Mouse (Mus musculus) limb, embryonic 10.5 days (tissue): ENCODE data around the gene Col9a2. TPM values are rescaled to one million over a fixed set of nuclear protein-coding genes. Genes with fewer than 3 reads are reported as not detected.

Experiments
- DNase-seq: peaks from one replicate; pipeline ENCODE4 v3.0.0-alpha.2; 2017; ENCODE audit warnings: low spot score
- H3K27ac ChIP-seq: fragments of 300-500 bp; sonication (generic); 2 replicates; pipeline ENCODE4 v1.5.1; 2016; ENCODE audit warnings: mild to moderate bottlenecking
- H3K27me3 ChIP-seq: fragments of 300-500 bp; sonication (generic); 2 replicates; pipeline ENCODE4 v1.6.1; 2016; ENCODE audit warnings: low read depth, mild to moderate bottlenecking; ENCODE audit not compliant: poor library complexity, severe bottlenecking
- H3K36me3 ChIP-seq: fragments of 300-500 bp; sonication (generic); 2 replicates; pipeline ENCODE4 v1.6.1; 2016; ENCODE audit warnings: mild to moderate bottlenecking, moderate library complexity
- H3K4me1 ChIP-seq: fragments of 300-500 bp; sonication (generic); 2 replicates; pipeline ENCODE4 v1.6.1; 2016
- H3K4me3 ChIP-seq: fragments of 300-500 bp; sonication (generic); 2 replicates; pipeline ENCODE4 v1.5.1; 2016; ENCODE audit warnings: mild to moderate bottlenecking, moderate library complexity
- H3K9me3 ChIP-seq: fragments of 300-500 bp; sonication (generic); replicated peaks from 2 replicates; pipeline ENCODE4 v1.6.1; 2016; ENCODE audit warnings: mild to moderate bottlenecking
- WGBS: fragments of 180-500 bp; shearing (Covaris S2); methylation state at CpG from one replicate; pipeline ENCODE4 v1.1.7; 2016; 5-methylcytosine and 5-hydroxymethylcytosine counted together
- polyA plus RNA-seq: library from polyadenylated mRNA; unstranded; fragments of >200 nt; fragmentation: Nextera tagmentation; extraction: Ambion mirVana; gene quantifications from 2 replicates; pipeline ENCODE4 v1.2.1, GENCODE M21; 2016

The Col9a2 gene
- polyA plus RNA-seq, 1 experiment from 2014 or later, result 9.1 TPM

DNA sequence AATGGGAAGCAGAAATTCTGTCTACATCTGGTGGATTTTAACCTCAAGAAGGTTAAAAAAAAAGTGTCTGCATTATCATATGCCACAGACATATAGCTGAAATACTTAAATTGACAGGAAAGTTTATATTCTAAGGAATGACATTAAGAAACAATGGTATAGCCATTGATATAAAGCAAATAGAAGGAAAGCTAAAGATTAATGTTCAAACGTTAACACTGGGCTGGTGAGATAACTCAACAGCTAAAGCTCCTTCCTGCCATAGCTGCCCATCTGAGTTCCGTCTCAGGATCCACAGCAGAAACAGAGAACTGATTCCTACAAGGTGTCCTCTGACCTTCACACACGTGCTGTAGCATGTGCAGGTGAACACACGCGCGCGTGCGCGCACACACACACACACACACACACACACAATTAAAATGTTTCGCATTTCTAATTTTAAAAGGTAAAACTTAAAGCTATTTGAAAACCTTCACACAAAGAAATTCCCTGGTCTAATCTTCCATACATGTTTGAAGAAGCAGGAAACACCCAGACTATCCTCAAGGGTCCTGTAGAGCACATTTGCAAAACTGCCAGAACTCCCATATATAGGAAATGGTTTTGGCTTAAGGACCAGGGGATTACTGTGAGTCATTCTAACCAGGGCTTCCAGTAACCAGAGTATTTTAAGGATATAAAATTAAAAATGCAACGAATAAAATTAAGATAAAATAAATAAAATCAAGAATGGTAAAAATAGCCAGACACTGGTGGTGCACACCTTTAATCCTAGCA, 28.2 kb upstream of the Col9a2 start:
- H3K4me1 ChIP-seq, result peaks cover 36% of the 10 kb centered on the region
- H3K27me3 ChIP-seq, result no peaks in the 10 kb centered on the region
- no peaks in the 10 kb centered on the region for H3K9me3 ChIP-seq
- no peak overlapping the region for H3K27ac ChIP-seq
- H3K36me3 ChIP-seq, result no peaks in the 10 kb centered on the region
- no peak for DNase-seq
- no peak overlapping the region for H3K4me3 ChIP-seq
- 84% methylated on average over 11 of the region's 11 CpGs for WGBS

DNA sequence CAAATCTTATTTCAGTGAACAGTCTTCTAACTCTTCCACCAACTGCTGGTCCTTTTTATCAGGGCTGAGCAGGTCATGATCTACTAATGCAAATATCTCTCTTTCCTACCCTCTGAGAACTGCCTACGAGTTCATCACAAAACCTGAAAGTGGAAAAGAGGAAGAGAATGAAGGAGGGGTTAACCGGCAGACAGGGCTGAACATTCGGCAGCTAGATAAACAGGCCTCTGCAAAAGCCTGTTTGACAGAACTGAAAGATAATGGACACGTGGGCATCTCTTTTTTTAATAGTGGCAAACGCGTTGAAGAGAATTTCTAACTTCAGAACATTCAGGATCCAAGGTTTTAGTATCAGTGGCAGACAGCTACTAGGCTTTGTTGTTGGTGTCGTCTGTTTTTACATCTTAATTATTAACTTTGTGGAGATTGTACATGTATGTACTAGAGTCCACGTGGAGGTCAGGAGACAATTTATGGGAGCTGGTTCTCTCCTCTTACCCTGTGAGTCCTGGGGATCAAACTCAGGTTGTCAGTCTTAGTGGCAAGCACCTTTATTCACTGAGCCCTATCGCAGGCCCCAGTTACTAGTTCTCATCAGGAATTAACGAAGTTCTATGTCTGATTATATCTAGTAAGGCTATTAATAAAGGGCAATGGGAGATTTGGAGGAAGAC, 24.5 kb upstream of the Col9a2 start:
- no peak overlapping the region for H3K4me3 ChIP-seq
- H3K36me3 ChIP-seq, result no peaks in the 10 kb centered on the region
- DNase-seq, result no peak
- no peaks in the 10 kb centered on the region for H3K9me3 ChIP-seq
- 88% methylated on average over 10 of the region's 10 CpGs for WGBS
- no peak overlapping the region for H3K27ac ChIP-seq
- peaks cover 25% of the 10 kb centered on the region for H3K4me1 ChIP-seq
- no peaks in the 10 kb centered on the region for H3K27me3 ChIP-seq

DNA sequence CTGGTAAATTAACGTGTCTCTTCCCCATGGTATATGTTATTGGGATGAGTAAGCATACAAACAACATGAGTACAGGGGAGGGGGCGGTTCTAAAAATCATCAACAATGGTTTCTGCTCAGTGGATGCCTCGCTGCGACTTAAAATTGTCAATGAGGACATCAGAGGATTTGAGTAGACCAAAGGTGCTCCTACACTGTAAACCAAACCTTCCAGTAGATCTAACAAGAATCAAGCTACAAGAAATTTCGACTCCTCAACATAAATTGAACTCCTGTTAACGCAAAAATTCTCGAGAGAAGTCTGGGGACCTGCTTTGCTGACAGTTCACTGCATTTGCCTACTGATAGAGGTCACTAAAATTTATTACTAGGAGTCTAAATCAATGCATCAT, 23.9 kb upstream of the Col9a2 start:
- Histone ChIP-seq H3K27ac (no peak overlapping the region), H3K4me3 (0 out of 2 replicates have a peak overlapping the region, but pooled peaks have one; percentile 91), H3K27me3 (no peaks in the 10 kb centered on the region), H3K4me1 (peaks cover 21% of the 10 kb centered on the region), H3K9me3 (no peaks in the 10 kb centered on the region), H3K36me3 (no peaks in the 10 kb centered on the region)
- DNase-seq, result no peak
- 87% methylated on average over 7 of the region's 7 CpGs for WGBS

DNA sequence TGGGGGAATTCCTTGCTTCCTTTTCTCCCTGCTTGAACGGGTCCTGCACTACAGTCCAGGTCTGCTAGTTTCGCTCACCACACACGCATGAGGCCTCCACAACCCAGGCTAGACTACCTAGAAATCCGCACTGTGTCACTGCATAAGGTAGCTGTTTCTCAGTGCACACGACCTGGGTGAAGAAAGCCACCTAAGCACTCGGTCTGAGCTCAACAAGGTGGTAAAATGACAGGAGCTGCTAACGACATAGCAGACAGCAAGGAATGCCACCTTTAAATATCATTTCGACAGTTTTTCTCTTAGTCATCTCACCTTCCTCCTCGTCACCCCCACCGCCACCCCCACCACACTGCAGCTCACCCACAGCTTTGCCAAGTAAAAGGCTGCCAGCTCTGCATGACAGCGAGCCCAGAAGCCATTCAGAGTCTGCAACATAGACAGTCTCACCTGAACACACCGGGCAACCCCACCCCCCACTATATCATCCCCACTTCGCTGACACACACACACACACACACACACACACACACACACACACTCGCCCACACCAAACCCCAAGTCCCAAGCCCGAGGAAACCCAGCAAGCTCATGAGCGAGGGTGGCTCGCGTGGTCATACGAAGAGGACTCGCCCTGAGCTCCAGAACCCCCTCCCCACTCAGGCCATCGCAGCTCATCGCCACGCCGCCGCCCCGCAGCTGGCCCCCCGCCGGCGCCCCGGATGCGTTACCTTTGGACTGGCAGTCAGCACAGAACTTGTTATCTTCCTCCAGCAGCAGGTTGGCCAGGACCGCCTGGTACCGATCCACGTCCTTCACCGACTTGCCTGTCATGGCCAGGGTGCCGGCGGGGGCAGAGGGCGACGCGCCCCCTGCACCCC, 22.9 kb upstream of the Col9a2 start:
- Histone ChIP-seq H3K4me3 (peak overlapping the region; percentile 91), H3K36me3 (no peaks in the 10 kb centered on the region), H3K27me3 (no peaks in the 10 kb centered on the region), H3K27ac (peak overlapping the region; percentile 93), H3K4me1 (peaks cover 19% of the 10 kb centered on the region), H3K9me3 (no peaks in the 10 kb centered on the region)
- 9% methylated on average over 40 of the region's 40 CpGs for WGBS
- DNase-seq, result peak; percentile 35

DNA sequence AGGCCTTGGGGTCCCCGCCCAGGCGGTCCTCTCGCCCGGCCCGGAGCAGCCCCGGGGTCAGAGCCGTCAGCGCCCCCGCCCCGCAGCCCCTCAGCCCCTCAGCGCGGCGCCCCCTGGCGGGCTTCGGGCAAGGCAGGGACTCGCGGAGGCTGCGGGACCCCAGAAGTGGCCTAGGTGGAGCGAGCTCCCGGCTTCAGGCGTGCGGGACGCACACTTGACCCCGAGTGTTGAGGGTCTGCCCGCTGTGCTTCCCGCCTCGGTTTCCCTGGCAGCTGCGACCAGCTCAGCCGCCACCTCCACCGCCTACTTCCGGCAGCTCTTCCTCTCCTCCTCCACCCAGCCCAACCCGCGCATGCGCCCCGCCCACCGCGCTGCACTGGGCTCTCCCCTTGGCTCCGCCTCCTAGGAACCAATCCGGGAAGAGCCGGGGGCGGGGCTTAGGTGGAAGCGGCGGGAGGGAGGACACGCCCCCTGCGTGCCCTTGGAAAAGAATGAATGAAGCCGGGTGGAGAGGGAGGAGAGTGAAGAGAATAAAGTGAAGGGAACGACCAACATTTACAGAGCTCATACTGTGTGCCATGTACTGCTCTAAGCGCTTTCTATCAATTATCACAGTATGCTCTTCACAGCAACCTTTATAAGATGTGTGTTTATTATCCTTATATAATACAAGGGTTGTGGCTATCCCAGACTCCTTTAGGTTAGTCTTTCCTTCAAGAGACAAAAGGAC, 22.1 kb upstream of the Col9a2 start, which contains the start of gene Smap2:
Gene Smap2 (minus strand): TSS at position 320 of the 730 bp plus-strand sequence.
- under 1% methylated on average over 48 of the region's 48 CpGs for WGBS
- peak within 1 kb of the TSS; percentile 91 for H3K4me3 ChIP-seq
- H3K27ac ChIP-seq, result peak within 1 kb of the TSS; percentile 93
- H3K4me1 ChIP-seq, result peaks cover 19% of the 10 kb centered on the region
- DNase-seq, result peak; percentile 99
- H3K9me3 ChIP-seq, result no peaks in the 10 kb centered on the region
- no peaks in the 10 kb centered on the region for H3K27me3 ChIP-seq
- no peaks in the 10 kb centered on the region for H3K36me3 ChIP-seq

DNA sequence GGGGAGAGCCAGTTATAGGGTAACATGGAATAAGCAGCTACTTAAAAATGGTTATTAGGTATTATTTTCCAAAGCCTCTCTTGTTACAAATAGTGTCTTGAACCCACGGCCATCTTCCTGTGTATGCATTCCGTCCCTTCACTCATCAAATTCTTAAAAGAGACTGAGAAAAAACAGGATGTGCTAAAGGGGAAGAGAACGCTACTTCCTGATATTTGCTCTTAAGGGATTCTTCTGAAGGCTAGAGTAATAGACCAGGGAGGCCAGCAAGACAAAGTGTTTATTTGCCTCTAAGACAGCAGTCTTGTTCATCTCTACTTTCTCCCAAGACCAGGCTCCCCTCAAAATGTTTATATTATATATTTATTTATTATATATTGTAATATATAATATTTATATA, 20.9 kb upstream of the Col9a2 start:
- no peak overlapping the region for H3K4me3 ChIP-seq
- no peak overlapping the region for H3K27ac ChIP-seq
- H3K36me3 ChIP-seq, result no peaks in the 10 kb centered on the region
- H3K27me3 ChIP-seq, result no peaks in the 10 kb centered on the region
- 83% methylated on average over 3 of the region's 3 CpGs for WGBS
- H3K4me1 ChIP-seq, result peaks cover 19% of the 10 kb centered on the region
- no peaks in the 10 kb centered on the region for H3K9me3 ChIP-seq
- no peak for DNase-seq

DNA sequence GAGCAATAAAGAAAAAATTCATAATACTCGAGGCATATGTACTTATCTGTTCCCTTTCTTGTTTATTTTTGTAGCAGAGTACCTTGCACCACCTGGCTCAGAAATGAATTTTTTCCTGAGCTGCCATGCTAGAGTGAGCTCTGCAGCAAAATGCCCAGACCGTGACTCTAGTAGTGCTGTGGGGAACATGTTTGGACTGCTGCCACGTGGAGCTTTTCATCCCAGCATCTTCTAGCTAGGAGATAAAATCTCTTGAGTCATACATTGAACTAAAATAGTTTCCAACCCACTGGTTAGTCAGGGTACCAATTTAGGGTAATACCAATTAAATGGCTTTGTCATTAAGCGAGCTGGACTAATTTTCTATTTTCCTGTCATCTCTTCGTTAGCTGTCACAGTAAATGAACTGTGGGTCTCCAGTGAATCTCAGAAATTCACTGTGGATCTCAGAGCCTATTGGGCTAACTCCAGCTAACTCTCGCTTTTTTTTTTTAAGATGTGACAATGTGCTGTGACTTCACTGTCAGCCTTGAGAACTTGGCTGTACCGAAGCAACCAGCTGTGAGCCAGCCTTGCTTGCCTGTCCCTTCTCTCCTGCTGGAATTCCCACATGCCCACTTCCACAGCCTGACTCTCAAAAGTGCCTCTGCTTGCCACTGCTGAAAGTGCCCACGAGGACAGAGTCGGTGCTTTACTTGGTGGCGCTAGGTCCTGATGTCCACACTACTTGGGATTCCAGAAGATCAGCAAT, 19.0 kb upstream of the Col9a2 start:
- WGBS, result 83% methylated on average over 10 of the region's 10 CpGs
- Histone ChIP-seq H3K27me3 (no peaks in the 10 kb centered on the region), H3K27ac (no peak overlapping the region), H3K4me3 (no peak overlapping the region), H3K4me1 (peaks cover 17% of the 10 kb centered on the region), H3K9me3 (no peaks in the 10 kb centered on the region), H3K36me3 (no peaks in the 10 kb centered on the region)
- DNase-seq, result no peak

DNA sequence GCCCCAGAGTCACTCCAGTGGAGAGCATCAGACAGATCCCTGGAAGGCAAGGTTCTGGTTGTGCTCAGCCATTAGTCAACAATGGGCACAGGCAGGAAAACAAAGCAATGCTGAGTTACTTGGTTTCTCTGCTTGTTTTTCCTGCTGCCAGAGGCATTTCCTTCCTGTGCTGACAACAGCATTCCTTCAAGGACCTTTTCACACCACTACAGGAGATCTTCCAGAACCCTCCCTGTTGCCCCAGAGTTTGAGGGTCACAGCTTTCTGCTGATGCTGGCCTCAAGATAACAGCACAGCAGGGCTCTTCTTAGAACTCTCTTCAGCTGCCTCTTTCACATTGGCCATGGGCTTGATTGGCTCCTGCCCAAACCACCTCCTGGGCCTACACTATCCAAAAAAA, 17.3 kb upstream of the Col9a2 start:
- no peak overlapping the region for H3K27ac ChIP-seq
- no peaks in the 10 kb centered on the region for H3K9me3 ChIP-seq
- H3K27me3 ChIP-seq, result no peaks in the 10 kb centered on the region
- H3K4me1 ChIP-seq, result peaks cover under 1% of the 10 kb centered on the region; the same call in 1 of the 2 replicates
- H3K36me3 ChIP-seq, result no peaks in the 10 kb centered on the region
- no peak overlapping the region for H3K4me3 ChIP-seq
- DNase-seq, result no peak

DNA sequence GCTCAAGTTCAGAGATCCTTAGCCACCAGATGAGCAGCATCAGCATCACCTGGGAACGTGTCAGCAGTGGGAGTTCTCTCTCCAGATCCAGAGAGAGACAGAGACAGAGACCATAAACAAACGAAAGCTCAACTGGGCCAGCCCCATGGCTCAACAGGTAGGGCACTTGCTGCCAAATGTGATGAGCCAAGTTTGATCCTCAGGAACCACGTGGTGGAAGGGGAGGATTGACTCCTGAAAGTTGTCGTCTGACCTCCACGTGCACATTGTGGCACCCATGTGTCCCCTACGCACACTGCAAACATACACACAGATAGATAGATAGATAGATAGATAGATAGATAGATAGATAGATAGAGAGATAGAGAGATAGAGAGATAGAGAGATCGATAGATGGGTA, 15.7 kb upstream of the Col9a2 start:
- Histone ChIP-seq H3K4me3 (no peak overlapping the region), H3K36me3 (no peaks in the 10 kb centered on the region), H3K27ac (no peak overlapping the region), H3K27me3 (no peaks in the 10 kb centered on the region), H3K9me3 (no peaks in the 10 kb centered on the region), H3K4me1 (no peaks in the 10 kb centered on the region)
- WGBS, result 88% methylated on average over 7 of the region's 7 CpGs
- DNase-seq, result no peak

DNA sequence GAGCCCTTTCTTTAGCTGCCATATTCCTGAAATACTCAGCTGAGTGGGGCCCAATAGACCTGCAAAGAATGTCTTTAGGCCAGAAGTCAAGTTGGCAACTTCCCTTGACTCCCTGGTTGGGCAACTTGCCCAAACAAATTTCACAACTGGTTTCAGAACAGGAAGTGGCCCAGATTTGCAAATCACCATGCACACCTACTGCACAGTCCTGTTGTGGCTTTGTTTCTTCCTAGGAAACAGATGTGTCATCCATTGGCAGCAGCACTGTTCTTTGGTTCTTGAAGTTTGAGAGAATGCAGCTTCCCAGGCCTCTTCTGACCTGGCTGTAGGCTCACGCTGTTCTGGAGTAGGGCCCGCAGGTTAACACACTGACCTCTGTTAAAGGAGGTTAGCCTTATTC, 15.2 kb upstream of the Col9a2 start:
- H3K4me1 ChIP-seq, result no peaks in the 10 kb centered on the region
- no peak for DNase-seq
- H3K27me3 ChIP-seq, result no peaks in the 10 kb centered on the region
- no peak overlapping the region for H3K4me3 ChIP-seq
- H3K9me3 ChIP-seq, result no peaks in the 10 kb centered on the region
- no peak overlapping the region for H3K27ac ChIP-seq
- H3K36me3 ChIP-seq, result no peaks in the 10 kb centered on the region
- 92% methylated on average over 2 of the region's 2 CpGs for WGBS

DNA sequence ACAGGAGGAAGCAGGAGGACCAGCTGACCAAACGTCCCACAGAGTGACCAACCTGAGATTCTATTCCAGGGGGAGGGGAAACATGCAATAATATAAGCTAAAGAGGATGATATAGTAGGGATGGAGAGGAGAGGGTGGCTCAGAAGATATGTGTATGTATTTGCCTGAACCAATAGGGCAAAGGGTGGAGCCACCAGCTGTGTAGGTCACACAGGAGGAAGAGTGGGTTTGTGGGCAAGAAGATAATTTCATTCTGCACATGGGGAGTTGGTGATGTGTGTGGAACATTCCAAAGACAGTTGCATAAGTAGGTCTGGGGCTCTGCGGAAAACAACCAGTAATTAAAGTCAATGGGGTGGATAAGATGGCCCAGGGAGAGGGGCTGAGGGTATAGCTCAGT, 13.5 kb upstream of the Col9a2 start:
- H3K4me1 ChIP-seq, result no peaks in the 10 kb centered on the region
- no peaks in the 10 kb centered on the region for H3K27me3 ChIP-seq
- DNase-seq, result no peak
- H3K4me3 ChIP-seq, result no peak overlapping the region
- no peaks in the 10 kb centered on the region for H3K9me3 ChIP-seq
- no peak overlapping the region for H3K27ac ChIP-seq
- H3K36me3 ChIP-seq, result no peaks in the 10 kb centered on the region
- WGBS, result 73% methylated on average over 2 of the region's 2 CpGs

DNA sequence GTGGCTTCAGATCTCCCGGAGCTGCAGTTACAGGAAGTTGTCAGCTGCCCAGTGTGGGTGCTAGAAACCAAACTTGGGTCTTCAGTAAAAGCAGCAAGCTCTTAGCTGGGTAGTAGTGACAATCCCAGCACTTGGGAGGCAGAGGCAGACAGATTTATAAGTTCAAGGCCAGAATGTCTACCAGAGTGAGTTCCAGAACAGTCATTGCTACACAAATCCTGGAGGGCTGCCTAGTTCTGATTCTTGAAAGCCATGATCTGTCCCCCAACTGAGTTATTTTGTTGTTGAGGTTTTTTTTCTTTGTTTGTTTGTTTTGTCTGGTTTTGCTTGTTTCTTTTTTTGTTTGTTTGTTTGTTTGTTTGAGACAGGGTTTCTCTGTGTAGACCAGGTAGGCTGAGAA, 11.0 kb upstream of the Col9a2 start:
- Histone ChIP-seq H3K27ac (no peak overlapping the region), H3K4me1 (no peaks in the 10 kb centered on the region), H3K27me3 (no peaks in the 10 kb centered on the region), H3K9me3 (no peaks in the 10 kb centered on the region), H3K4me3 (no peak overlapping the region), H3K36me3 (no peaks in the 10 kb centered on the region)
- 85% methylated on average over 1 of the region's 1 CpGs for WGBS
- no peak for DNase-seq
